Mouse (Mus musculus): ENCODE data around the gene Snx18.

The Snx18 gene

GRCm38 (mm10) chr13:113595987-113596386 is 22.4 kb downstream of the Snx18 start:
- DNase-seq = no peak

- DNase-seq = no peak
Measured at GRCm38 (mm10) chr13:113595219-113595618, 23.1 kb downstream of the Snx18 start.

- DNase-seq = no peak
Measured at GRCm38 (mm10) chr13:113594361-113594760, 24.0 kb downstream of the Snx18 start.

- DNase-seq = no peak
Measured at GRCm38 (mm10) chr13:113593711-113594110, 24.7 kb downstream of the Snx18 start.

- no peak for DNase-seq
Measured at GRCm38 (mm10) chr13:113592703-113593200, 25.6 kb downstream of the Snx18 start.

- no peak for DNase-seq
Measured at GRCm38 (mm10) chr13:113591336-113591735, 27.0 kb downstream of the Snx18 start.

- no peak for DNase-seq
Measured at GRCm38 (mm10) chr13:113590216-113590615, 28.1 kb downstream of the Snx18 start.

GRCm38 (mm10) chr13:113589499-113589898 is 28.9 kb downstream of the Snx18 start:
- no peak for DNase-seq

- DNase-seq = no peak
Measured at GRCm38 (mm10) chr13:113587200-113587936, 31.0 kb downstream of the Snx18 start.

- no peak for DNase-seq
Measured at GRCm38 (mm10) chr13:113585606-113586005, 32.8 kb downstream of the Snx18 start.

GRCm38 (mm10) chr13:113584431-113584830 is 33.9 kb downstream of the Snx18 start:
- no peak for DNase-seq

- DNase-seq = no peak
Measured at GRCm38 (mm10) chr13:113583563-113583962, 34.8 kb downstream of the Snx18 start.

- no peak for DNase-seq
Measured at GRCm38 (mm10) chr13:113582024-113582423, 36.3 kb downstream of the Snx18 start.

GRCm38 (mm10) chr13:113581436-113581835 is 36.9 kb downstream of the Snx18 start:
- DNase-seq = no peak

- DNase-seq = no peak
Measured at GRCm38 (mm10) chr13:113580400-113580790, 38.0 kb downstream of the Snx18 start.

- peak; percentile 62 for DNase-seq
Measured at GRCm38 (mm10) chr13:113579788-113580399, 38.5 kb downstream of the Snx18 start.

GRCm38 (mm10) chr13:113574232-113574631 is 44.1 kb downstream of the Snx18 start:
- DNase-seq = peak; percentile 89

GRCm38 (mm10) chr13:113573377-113573776 is 45.0 kb downstream of the Snx18 start:
- no peak for DNase-seq

GRCm38 (mm10) chr13:113572046-113572686 is 46.2 kb downstream of the Snx18 start:
- DNase-seq = no peak

GRCm38 (mm10) chr13:113569526-113569925 is 48.8 kb downstream of the Snx18 start:
- DNase-seq = no peak

- no peak for DNase-seq
Measured at GRCm38 (mm10) chr13:113566951-113567350, 51.4 kb downstream of the Snx18 start.

GRCm38 (mm10) chr13:113566411-113566810 is 52.0 kb downstream of the Snx18 start:
- DNase-seq = no peak

GRCm38 (mm10) chr13:113559646-113560045 is 58.7 kb downstream of the Snx18 start:
- DNase-seq = no peak

- DNase-seq = no peak
Measured at GRCm38 (mm10) chr13:113556538-113556937, 61.8 kb downstream of the Snx18 start.

All from thymus, postnatal 14 days (tissue).